Mouse (Mus musculus): ENCODE measurements around the gene Fancc. TPM values are rescaled to one million over a fixed set of nuclear protein-coding genes. Genes with fewer than 3 reads are reported as not detected.
A peak's percentile ranks its signal among the peaks of the same experiment; 100 is the strongest.

Gene Fancc
- polyA plus RNA-seq, 1 experiment from 2014 or later: 23.2 TPM

- no peaks in the 10 kb centered on the region for H3K9me3 ChIP-seq
- H3K27me3 ChIP-seq: no peaks in the 10 kb centered on the region
- peak overlapping the region; percentile 93 for H3K27ac ChIP-seq
- peak overlapping the region; percentile 87 for H3K4me3 ChIP-seq
- H3K4me1 ChIP-seq: peaks cover 82% of the 10 kb centered on the region
- 46% methylated on average over 3 of the region's 3 CpGs for WGBS
- H3K36me3 ChIP-seq: peaks cover 35% of the 10 kb centered on the region
- no peak for ATAC-seq (ENCODE audit: low FRiP score, low read depth)
- H3K9ac ChIP-seq: peak overlapping the region; percentile 99
- peak overlapping the region; percentile 91 for H3K4me2 ChIP-seq (replicated peaks)
Observed at GRCm38 (mm10) chr13:63244425-63244824, 252.7 kb downstream of the Fancc start.

- WGBS: 58% methylated on average over 5 of the region's 5 CpGs
- Histone ChIP-seq H3K4me3 (peak overlapping the region; percentile 87), H3K27me3 (no peaks in the 10 kb centered on the region), H3K4me2 (replicated peaks) (peak overlapping the region; percentile 91), H3K27ac (peak overlapping the region; percentile 93), H3K9ac (peak overlapping the region; percentile 99), H3K36me3 (peaks cover 29% of the 10 kb centered on the region), H3K9me3 (no peaks in the 10 kb centered on the region), H3K4me1 (peaks cover 82% of the 10 kb centered on the region)
- no peak for ATAC-seq (ENCODE audit: low FRiP score, low read depth)
Observed at GRCm38 (mm10) chr13:63243586-63243985, 253.5 kb downstream of the Fancc start.

GRCm38 (mm10) chr13:63242401-63243192 is 254.5 kb downstream of the Fancc start:
- Histone ChIP-seq H3K27ac (peak overlapping the region; percentile 99), H3K9ac (peak overlapping the region; percentile 99), H3K27me3 (no peaks in the 10 kb centered on the region), H3K4me2 (replicated peaks) (peak overlapping the region; percentile 91), H3K36me3 (peaks cover 21% of the 10 kb centered on the region), H3K4me1 (peaks cover 81% of the 10 kb centered on the region), H3K4me3 (peak overlapping the region; percentile 87), H3K9me3 (no peaks in the 10 kb centered on the region)
- no peak for ATAC-seq (ENCODE audit: low FRiP score, low read depth)
- WGBS: 28% methylated on average over 10 of the region's 10 CpGs

GRCm38 (mm10) chr13:63241665-63242064 is 255.4 kb downstream of the Fancc start:
- Histone ChIP-seq H3K9me3 (no peaks in the 10 kb centered on the region), H3K36me3 (peaks cover 17% of the 10 kb centered on the region), H3K4me3 (peak overlapping the region; percentile 87), H3K4me2 (replicated peaks) (peak overlapping the region; percentile 91), H3K27ac (peak overlapping the region; percentile 99), H3K9ac (peak overlapping the region; percentile 99), H3K27me3 (no peaks in the 10 kb centered on the region), H3K4me1 (peaks cover 71% of the 10 kb centered on the region)
- WGBS: 38% methylated on average over 3 of the region's 3 CpGs
- no peak for ATAC-seq (ENCODE audit: low FRiP score, low read depth)

GRCm38 (mm10) chr13:63240835-63241234 is 256.2 kb downstream of the Fancc start:
- peak overlapping the region; percentile 99 for H3K9ac ChIP-seq
- peaks cover 66% of the 10 kb centered on the region for H3K4me1 ChIP-seq

GRCm38 (mm10) chr13:63239877-63240671 is 257.0 kb downstream of the Fancc start:
- peak overlapping the region; percentile 99 for H3K27ac ChIP-seq
- peak overlapping the region; percentile 87 for H3K4me3 ChIP-seq
- H3K36me3 ChIP-seq: peaks cover 10% of the 10 kb centered on the region
- no peaks in the 10 kb centered on the region for H3K9me3 ChIP-seq
- H3K9ac ChIP-seq: peak overlapping the region; percentile 99
- H3K27me3 ChIP-seq: no peaks in the 10 kb centered on the region
- WGBS: under 1% methylated on average over 50 of the region's 51 CpGs
- peaks cover 58% of the 10 kb centered on the region for H3K4me1 ChIP-seq
- H3K4me2 ChIP-seq (replicated peaks): peak overlapping the region; percentile 91
- peak; percentile 73 for ATAC-seq (ENCODE audit: low FRiP score, low read depth)

More at GRCm38 (mm10) chr13:63240835-63241234, 256.2 kb downstream of the Fancc start:
- H3K4me3 ChIP-seq: peak overlapping the region; percentile 87
- H3K27ac ChIP-seq: peak overlapping the region; percentile 99
- H3K4me2 ChIP-seq (replicated peaks): peak overlapping the region; percentile 91
- H3K9me3 ChIP-seq: no peaks in the 10 kb centered on the region
- H3K27me3 ChIP-seq: no peaks in the 10 kb centered on the region
- peaks cover 12% of the 10 kb centered on the region for H3K36me3 ChIP-seq
- no peak for ATAC-seq (ENCODE audit: low FRiP score, low read depth)
- WGBS: 7% methylated on average over 5 of the region's 5 CpGs

- Histone ChIP-seq H3K9me3 (no peaks in the 10 kb centered on the region), H3K4me1 (peaks cover 51% of the 10 kb centered on the region), H3K27me3 (no peaks in the 10 kb centered on the region), H3K27ac (peak overlapping the region; percentile 99), H3K4me2 (replicated peaks) (peak overlapping the region; percentile 91), H3K9ac (peak overlapping the region; percentile 99), H3K4me3 (peak overlapping the region; percentile 87), H3K36me3 (peaks cover 6% of the 10 kb centered on the region)
- WGBS: 3% methylated on average over 11 of the region's 11 CpGs
- peak; percentile 68 for ATAC-seq (ENCODE audit: low FRiP score, low read depth)
Observed at GRCm38 (mm10) chr13:63239301-63239804, 257.7 kb downstream of the Fancc start.

- Histone ChIP-seq H3K4me1 (peaks cover 41% of the 10 kb centered on the region), H3K9me3 (no peaks in the 10 kb centered on the region), H3K36me3 (peaks cover 3% of the 10 kb centered on the region; the same call in 1 of the 2 replicates), H3K27me3 (no peaks in the 10 kb centered on the region), H3K9ac (no peak overlapping the region), H3K4me2 (replicated peaks) (peak overlapping the region; percentile 91; the same call in 1 of the 2 replicates), H3K27ac (peak overlapping the region; percentile 99), H3K4me3 (no peak overlapping the region)
- ATAC-seq (ENCODE audit: low FRiP score, low read depth): no peak
- 77% methylated on average over 7 of the region's 7 CpGs for WGBS
Observed at GRCm38 (mm10) chr13:63238045-63238444, 259.0 kb downstream of the Fancc start.

- 36% methylated on average over 5 of the region's 5 CpGs for WGBS
- Histone ChIP-seq H3K36me3 (no peaks in the 10 kb centered on the region), H3K27ac (no peak overlapping the region)
Observed at GRCm38 (mm10) chr13:63236159-63236893, 260.8 kb downstream of the Fancc start.

GRCm38 (mm10) chr13:63235551-63235950 is 261.5 kb downstream of the Fancc start:
- H3K4me1 ChIP-seq: peaks cover 32% of the 10 kb centered on the region
- WGBS: 80% methylated on average over 3 of the region's 3 CpGs
- H3K27ac ChIP-seq: no peak overlapping the region
- no peaks in the 10 kb centered on the region for H3K27me3 ChIP-seq
- H3K9me3 ChIP-seq: no peaks in the 10 kb centered on the region
- ATAC-seq (ENCODE audit: low FRiP score, low read depth): no peak
- no peak overlapping the region for H3K9ac ChIP-seq
- no peak overlapping the region for H3K4me3 ChIP-seq
- H3K4me2 ChIP-seq (replicated peaks): no peak overlapping the region
- no peaks in the 10 kb centered on the region for H3K36me3 ChIP-seq

More at GRCm38 (mm10) chr13:63236159-63236893, 260.8 kb downstream of the Fancc start:
- no peaks in the 10 kb centered on the region for H3K9me3 ChIP-seq
- ATAC-seq (ENCODE audit: low FRiP score, low read depth): no peak
- no peak overlapping the region for H3K4me2 ChIP-seq (replicated peaks)
- H3K4me1 ChIP-seq: peaks cover 31% of the 10 kb centered on the region
- H3K4me3 ChIP-seq: no peak overlapping the region
- no peak overlapping the region for H3K9ac ChIP-seq
- H3K27me3 ChIP-seq: no peaks in the 10 kb centered on the region
